Mouse (Mus musculus) monocyte, adult 59 days (primary cell): ENCODE data around the gene Rgs11. TPM values are rescaled to one million over a fixed set of nuclear protein-coding genes. Genes with fewer than 3 reads are reported as not detected.

Source experiments
- total RNA-seq, 2 experiments: library from RNA; stranded (reverse); gene quantifications; one replicate each; pipeline ENCODE4 v1.2.4; 2023

Rgs11 gene
- total RNA-seq = 1 to 10 TPM in 1 of 2 experiments, under 1 TPM in 1; 0.31 to 1.6 TPM

DNA sequence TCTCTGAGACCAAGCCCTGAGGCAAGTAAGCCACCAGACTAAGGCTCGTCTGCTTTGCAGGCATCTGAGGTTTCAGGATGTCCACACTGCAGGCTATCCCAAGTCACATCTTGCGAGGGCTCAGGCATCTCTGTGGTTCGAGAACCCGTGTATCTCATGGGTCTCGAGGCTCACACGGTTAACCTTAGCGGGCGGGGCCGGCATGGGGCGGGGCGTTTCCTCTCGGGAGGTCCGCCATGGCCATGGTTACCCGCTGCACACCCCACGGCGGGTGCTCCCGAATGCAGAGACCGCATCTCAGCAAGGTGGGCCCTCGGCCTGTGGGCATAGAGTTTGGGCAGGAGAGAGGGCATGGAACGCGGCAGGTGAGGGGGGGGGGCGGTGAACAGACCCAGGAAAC, at the start of gene Rgs11:
Gene Rgs11, plus strand, starts transcription at position 215 of the 400 bp plus-strand sequence.

DNA sequence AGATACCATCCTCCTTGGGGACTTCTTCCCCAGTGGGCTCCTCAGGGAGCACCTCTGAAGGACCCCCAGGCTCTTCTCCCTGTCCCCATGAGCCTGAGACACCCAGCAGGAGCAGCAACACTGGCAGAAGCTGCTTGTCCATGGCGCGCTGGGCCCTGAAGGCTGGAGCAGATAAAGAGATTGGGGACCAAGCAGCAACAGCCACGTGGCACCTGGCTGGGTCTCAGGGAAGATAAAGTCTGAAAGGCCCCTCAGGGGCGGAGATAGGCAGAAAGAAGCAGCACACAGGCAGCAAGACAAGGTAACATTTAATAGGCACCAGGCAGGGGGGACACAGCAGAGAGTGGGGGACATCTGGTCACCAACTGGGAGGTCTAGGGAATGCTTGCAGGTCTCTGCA, 3.9 kb upstream of the Rgs11 start, which contains the start of gene Pdia2:
Gene Pdia2, minus strand, starts transcription at position 196 of the 400 bp plus-strand sequence.

DNA sequence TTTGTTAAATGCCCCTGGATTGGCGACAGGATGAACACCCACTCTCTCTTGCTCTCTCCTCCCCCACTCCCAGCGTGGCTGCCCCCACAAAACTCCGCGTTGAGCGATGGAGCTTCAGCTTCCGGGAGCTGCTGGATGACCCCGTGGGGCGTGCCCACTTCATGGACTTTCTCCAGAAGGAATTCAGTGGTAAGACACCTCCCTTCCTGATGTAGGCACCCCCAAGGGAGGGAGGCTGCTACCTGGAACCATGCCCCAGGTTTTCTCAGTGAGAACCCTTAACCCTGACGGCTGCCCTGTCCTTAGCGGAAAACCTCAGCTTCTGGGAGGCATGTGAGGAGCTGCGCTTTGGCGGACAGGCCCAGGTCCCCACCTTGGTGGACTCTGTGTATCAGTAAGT, 4.9 kb downstream of the Rgs11 start, which contains the start of gene Arhgdig:
Gene Arhgdig, minus strand, starts transcription at position 101 of the 400 bp plus-strand sequence.

DNA sequence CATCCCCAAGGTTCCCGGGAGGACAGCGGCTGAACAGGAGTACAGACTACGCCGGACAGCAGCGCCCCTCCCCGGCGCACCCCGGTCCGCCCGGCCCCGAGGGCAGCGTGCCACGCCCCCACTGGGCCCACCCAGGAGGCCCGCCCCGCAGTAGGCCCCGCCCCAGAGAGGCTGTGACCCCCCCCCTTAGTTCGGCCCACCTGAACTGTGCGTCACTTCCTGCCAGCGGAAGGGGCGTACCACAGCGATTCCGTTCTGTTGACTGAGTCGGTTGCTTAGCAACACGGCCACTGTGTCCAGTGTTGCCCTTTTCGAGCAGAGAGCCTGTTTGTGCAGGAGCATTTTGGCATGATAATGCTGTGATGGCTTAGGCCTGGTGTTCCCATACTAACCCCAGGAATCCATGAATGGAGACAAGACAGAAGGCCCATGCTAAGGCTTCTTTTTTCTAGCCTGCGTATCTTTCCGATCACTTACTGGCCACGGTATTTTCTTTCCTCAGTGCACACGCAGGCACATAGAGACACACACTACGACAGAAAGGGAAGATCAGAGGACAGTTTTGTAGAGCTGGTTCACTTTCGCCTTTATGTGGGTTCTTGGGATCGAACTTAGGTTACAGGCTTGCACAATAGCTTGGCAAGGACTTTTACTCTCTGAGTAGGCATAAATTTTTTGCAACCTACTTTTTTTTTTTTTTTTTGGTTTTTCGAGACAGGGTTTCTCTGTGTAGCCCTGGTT, 41.5 kb downstream of the Rgs11 start, which contains the start of gene Fam234a:
Gene Fam234a, minus strand, starts transcription at position 142 of the 741 bp plus-strand sequence.

DNA sequence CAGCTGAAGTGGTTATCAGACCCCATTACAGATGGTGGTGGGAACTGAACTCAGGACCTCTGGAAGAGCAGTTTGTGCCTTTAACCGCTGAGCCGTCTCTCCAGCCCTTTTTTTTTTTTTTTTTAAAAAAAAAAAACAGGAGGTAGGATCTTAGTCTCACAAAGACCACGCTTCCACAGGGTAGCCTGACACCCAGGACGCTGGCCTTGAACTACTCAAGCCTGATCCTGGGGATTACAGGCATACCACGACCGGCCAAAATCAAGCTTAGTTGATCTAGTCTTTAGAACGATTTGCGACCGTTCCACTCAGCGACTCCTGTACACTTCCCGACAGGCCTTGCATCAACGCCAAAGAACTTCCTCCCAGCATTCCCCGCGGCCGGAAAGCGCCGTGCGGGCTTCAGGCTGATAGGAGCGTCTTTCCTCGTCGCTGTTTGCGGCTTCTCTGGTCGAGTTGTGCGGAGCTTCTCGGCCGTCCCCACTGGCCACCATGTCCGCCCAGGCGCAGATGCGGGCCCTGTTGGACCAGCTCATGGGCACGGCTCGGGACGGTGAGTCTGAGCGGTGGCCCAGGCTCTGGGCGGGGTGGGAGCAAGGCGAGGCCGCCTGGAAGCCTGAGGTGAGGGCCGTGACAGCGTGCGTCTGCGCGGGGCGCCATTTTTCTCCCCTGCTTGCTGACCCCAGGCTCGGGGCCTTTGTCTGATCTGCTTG, 49.9 kb downstream of the Rgs11 start, which contains the start of gene Luc7l:
Gene Luc7l, plus strand, starts transcription at position 358 of the 713 bp plus-strand sequence.

Other genes with a start within 250 kb of the Rgs11 start
- gene Capn15, start 217.2 kb upstream of the Rgs11 start, total RNA-seq = 10 to 100 TPM; 31.1 to 32.2 TPM
- 1 to 10 TPM; 5.1 to 6.8 TPM for gene Rab11fip3, start 133.4 kb upstream of the Rgs11 start, total RNA-seq
- 1 to 10 TPM; 5.0 to 6.8 TPM for gene Decr2, start 112.6 kb upstream of the Rgs11 start, total RNA-seq
- gene Nme4, start 107.3 kb upstream of the Rgs11 start, total RNA-seq = 1 to 10 TPM; 2.2 to 2.8 TPM
- 10 to 100 TPM; 20.9 to 23.1 TPM for gene Tmem8, start 89.7 kb upstream of the Rgs11 start, total RNA-seq
- 10 to 100 TPM; 29.3 to 35.8 TPM for gene Mrpl28, start 79.5 kb upstream of the Rgs11 start, total RNA-seq
- 10 to 100 TPM; 49.8 to 53.8 TPM for gene Axin1, start 64.3 kb upstream of the Rgs11 start, total RNA-seq
- not detected for gene Pdia2, start 3.9 kb upstream of the Rgs11 start, total RNA-seq
- gene Arhgdig, start 4.8 kb downstream of the Rgs11 start, total RNA-seq = not detected
- 100 to 1,000 TPM; 161 to 194 TPM for gene Fam234a, start 41.3 kb downstream of the Rgs11 start, total RNA-seq
- 10 to 100 TPM; 50.4 to 53.7 TPM for gene Luc7l, start 49.9 kb downstream of the Rgs11 start, total RNA-seq
- 10 to 100 TPM; 15.5 to 16.8 TPM for gene Neurl1b, start 211.9 kb downstream of the Rgs11 start, total RNA-seq